Mouse (Mus musculus) C2C12 (cell line): ENCODE measurements around the gene Olfr1458. TPM values are rescaled to one million over a fixed set of nuclear protein-coding genes. Genes with fewer than 3 reads are reported as not detected.

Experiments
- H3K27me3 ChIP-seq: one replicate; pipeline ENCODE4 v1.6.1; 2011; ENCODE audit not compliant: control insufficient read depth, insufficient read depth, insufficient read length
- H3K36me3 ChIP-seq: one replicate; pipeline ENCODE4 v1.6.1; 2011; ENCODE audit not compliant: control insufficient read depth, insufficient read depth
- H3K4me3 ChIP-seq: one replicate; pipeline ENCODE4 v1.5.1; 2011; ENCODE audit warnings: mild to moderate bottlenecking, control low read depth; ENCODE audit not compliant: poor library complexity, insufficient read depth, severe bottlenecking
- H3K79me2 ChIP-seq: one replicate; pipeline ENCODE4 v1.6.1; 2011; ENCODE audit not compliant: control insufficient read depth, insufficient read depth
- H3K79me3 ChIP-seq: one replicate; pipeline ENCODE4 v1.6.1; 2011; ENCODE audit warnings: low read depth, control low read depth
- H3ac ChIP-seq: one replicate; pipeline ENCODE3; 2011; ENCODE audit warnings: low read depth; ENCODE audit not compliant: control insufficient read depth, insufficient read length
- CEBPB ChIP-seq: IDR thresholded peaks from one replicate; pipeline ENCODE4 v1.6.1; 2011; ENCODE audit warnings: low read depth, mild to moderate bottlenecking, control low read depth, moderate library complexity
- CTCF ChIP-seq: IDR thresholded peaks from one replicate; pipeline ENCODE4 v1.5.1; 2011; ENCODE audit not compliant: control insufficient read depth, insufficient read depth, insufficient read length
- FOSL1 ChIP-seq: IDR thresholded peaks from one replicate; pipeline ENCODE4 v1.8.0; 2011; ENCODE audit warnings: mild to moderate bottlenecking, low read length; ENCODE audit not compliant: poor library complexity, insufficient read depth, severe bottlenecking
- MAX ChIP-seq: IDR thresholded peaks from one replicate; pipeline ENCODE4 v1.6.1; 2011; ENCODE audit warnings: mild to moderate bottlenecking, control low read depth
- MYOD1 ChIP-seq: IDR thresholded peaks from one replicate; pipeline ENCODE4 v1.6.1; 2011; ENCODE audit warnings: low read depth; ENCODE audit not compliant: control insufficient read depth, insufficient read length
- MYOG ChIP-seq: IDR thresholded peaks from one replicate; pipeline ENCODE4 v1.6.1; 2011; ENCODE audit not compliant: control insufficient read depth, insufficient read length; ENCODE audit errors: extremely low read depth
- USF1 ChIP-seq: IDR thresholded peaks from one replicate; pipeline ENCODE4 v1.6.1; 2011; ENCODE audit warnings: low read depth, mild to moderate bottlenecking, control low read depth, moderate library complexity
- long read RNA-seq, 2 experiments: library from polyadenylated mRNA; unstranded; transcript quantifications; one replicate each; pipeline ENCODE4 v2.0.0; 2019 to 2020
- polyA plus RNA-seq: library from polyadenylated mRNA; unstranded; fragments of >200 nt; fragmentation: generic; extraction: Trizol; gene quantifications from one replicate; pipeline ENCODE4 v1.2.1, GENCODE M21; 2012; ENCODE audit warnings: missing spikeins

Olfr1458 gene
- polyA plus RNA-seq: not detected
- long read RNA-seq, experiment 1: 0 reads
- long read RNA-seq, experiment 2: 0 reads

DNA sequence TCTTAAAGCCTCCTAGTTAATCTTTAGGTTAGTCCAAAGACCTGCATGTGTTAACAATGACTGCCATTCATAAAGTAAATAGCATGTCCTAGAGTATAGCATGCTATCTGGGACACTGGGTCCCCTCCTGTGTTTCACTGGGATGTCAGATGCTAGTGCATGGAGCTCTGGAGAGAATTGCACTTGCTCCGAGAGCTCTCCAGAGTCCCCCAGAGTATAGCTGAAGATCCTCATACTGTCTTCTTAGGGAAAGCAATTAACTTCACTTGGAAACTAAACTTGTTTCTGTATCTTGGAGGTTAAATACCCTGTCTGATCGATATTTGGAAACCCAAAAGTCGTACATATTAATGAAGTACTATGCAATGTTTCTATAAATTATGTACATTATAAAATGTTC lies at the start of gene Olfr1458:
Olfr1458 (minus strand) TSS at position 101 of the 400 bp plus-strand sequence.
- Histone ChIP-seq H3K4me3 (no peak within 1 kb of the TSS), H3ac (no peak within 1 kb of the TSS), H3K79me3 (no peaks in the 10 kb centered on the region), H3K79me2 (no peaks in the 10 kb centered on the region), H3K27me3 (no peaks in the 10 kb centered on the region), H3K36me3 (no peaks in the 10 kb centered on the region)
- no peak for TF ChIP-seq USF1
- TF ChIP-seq MYOD1: no peak
- no peak for TF ChIP-seq MAX
- TF ChIP-seq CTCF: no peak
- no peak for TF ChIP-seq MYOG
- TF ChIP-seq CEBPB: no peak
- TF ChIP-seq FOSL1: no peak

DNA sequence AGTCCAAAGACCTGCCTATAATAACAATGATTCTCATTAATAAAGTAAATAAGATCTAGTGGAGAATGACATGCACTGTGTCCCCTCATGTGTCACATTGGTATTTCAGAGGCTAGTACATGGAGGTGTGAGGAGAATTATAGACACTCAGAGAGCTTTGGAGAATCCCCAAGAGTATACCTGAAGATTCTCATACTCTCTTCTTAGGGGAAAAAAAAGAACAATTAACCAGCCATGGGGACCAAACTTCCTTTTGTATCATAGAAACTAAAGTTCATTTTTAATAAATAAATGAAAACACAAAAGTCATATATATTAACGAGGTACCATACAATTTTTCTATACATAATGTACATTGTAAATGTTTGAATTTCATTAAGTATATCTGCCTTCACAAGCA lies 42.9 kb upstream of the Olfr1458 start, which contains the start of gene Olfr1459:
Olfr1459 (minus strand) TSS at position 101 of the 400 bp plus-strand sequence.
- no peak for TF ChIP-seq USF1
- no peak for TF ChIP-seq CEBPB
- TF ChIP-seq MAX: no peak
- TF ChIP-seq CTCF: no peak
- TF ChIP-seq FOSL1: no peak
- no peak for TF ChIP-seq MYOG
- no peak for TF ChIP-seq MYOD1
- Histone ChIP-seq H3K27me3 (no peaks in the 10 kb centered on the region), H3K79me2 (no peaks in the 10 kb centered on the region), H3K4me3 (no peak within 1 kb of the TSS), H3K36me3 (no peaks in the 10 kb centered on the region), H3K79me3 (no peaks in the 10 kb centered on the region), H3ac (no peak within 1 kb of the TSS)

DNA sequence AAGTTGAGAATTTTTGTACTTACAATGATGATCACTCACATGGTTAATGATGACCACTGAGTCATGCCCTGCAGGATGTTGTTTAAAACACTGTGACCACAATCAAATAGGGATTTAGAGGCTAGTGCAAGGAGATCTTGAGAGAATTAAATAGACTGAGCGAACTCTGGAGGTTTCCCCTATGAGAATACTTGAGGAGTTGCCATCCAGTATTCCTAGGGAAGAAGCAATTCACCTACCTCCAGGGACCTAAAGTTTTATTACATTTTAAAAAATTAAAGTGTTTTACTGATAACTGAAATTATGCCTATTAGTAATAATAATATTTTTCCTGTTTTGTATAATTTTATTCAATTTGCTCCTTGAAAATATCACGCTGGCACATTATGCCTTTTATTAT lies 8.8 kb downstream of the Olfr1458 start, which contains the start of gene Olfr1457:
Olfr1457 (minus strand) TSS at position 101 of the 400 bp plus-strand sequence.
- H3K4me3 ChIP-seq: no peak within 1 kb of the TSS
- no peaks in the 10 kb centered on the region for H3K27me3 ChIP-seq
- no peak for TF ChIP-seq CEBPB
- no peak for TF ChIP-seq MAX
- no peak within 1 kb of the TSS for H3ac ChIP-seq
- no peaks in the 10 kb centered on the region for H3K36me3 ChIP-seq
- H3K79me3 ChIP-seq: no peaks in the 10 kb centered on the region
- H3K79me2 ChIP-seq: no peaks in the 10 kb centered on the region

DNA sequence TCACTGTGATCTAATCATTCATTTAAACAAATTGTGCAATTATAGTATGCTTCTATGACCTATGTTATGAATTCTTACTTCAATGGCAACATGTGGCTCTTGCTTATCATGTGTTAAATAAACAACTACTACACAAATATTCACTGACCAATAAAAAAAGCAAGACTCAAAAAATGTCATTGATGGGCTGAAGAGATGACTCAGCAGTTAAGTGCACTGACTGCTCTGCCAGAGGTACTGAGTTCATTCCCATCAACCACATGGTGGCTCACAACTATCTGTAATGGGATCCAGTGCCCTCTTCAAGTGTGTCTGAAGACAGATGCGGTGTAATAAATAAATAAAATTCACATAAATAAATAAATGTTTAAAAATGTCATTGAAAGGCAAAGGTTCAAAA lies 12.7 kb downstream of the Olfr1458 start:
- TF ChIP-seq CTCF (no peak), CEBPB (no peak), USF1 (no peak), MAX (no peak), MYOD1 (no peak), FOSL1 (no peak), MYOG (no peak)
- Histone ChIP-seq H3K36me3 (no peaks in the 10 kb centered on the region), H3K79me2 (no peaks in the 10 kb centered on the region), H3K79me3 (no peaks in the 10 kb centered on the region), H3ac (no peak overlapping the region), H3K27me3 (no peaks in the 10 kb centered on the region), H3K4me3 (no peak overlapping the region)

DNA sequence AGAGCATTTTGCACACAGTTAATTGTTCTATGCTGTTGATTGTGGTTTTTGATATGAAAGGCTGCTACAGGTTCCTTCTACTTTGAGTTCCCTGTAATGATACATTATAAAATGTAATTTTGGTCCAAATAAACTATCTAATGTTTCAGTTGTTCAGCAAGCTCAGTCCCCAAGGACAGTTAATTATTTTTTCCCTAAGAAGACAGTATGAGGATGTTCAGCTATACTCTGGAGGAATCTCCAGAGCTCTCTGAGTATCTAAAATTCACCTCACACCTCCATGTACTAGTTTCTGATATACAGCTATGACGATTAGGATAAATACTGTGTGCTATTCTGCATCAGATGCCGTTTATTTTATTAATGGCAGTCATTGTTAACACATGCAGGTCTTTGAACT lies 46.3 kb downstream of the Olfr1458 start, which contains the start of gene Olfr1454:
Olfr1454 (plus strand) TSS at position 301 of the 400 bp plus-strand sequence.
- H3K4me3 ChIP-seq: no peak within 1 kb of the TSS
- no peaks in the 10 kb centered on the region for H3K79me3 ChIP-seq
- no peaks in the 10 kb centered on the region for H3K36me3 ChIP-seq
- H3K27me3 ChIP-seq: no peaks in the 10 kb centered on the region
- no peak within 1 kb of the TSS for H3ac ChIP-seq
- H3K79me2 ChIP-seq: no peaks in the 10 kb centered on the region
- TF ChIP-seq FOSL1 (no peak), CTCF (no peak), MYOD1 (no peak), USF1 (no peak), MYOG (no peak), CEBPB (no peak), MAX (no peak)

Other genes starting within 250 kb of the Olfr1458 start
- gene Olfr1444, start 249.5 kb downstream of the Olfr1458 start, polyA plus RNA-seq: not detected
- gene Olfr1445, start 222.9 kb downstream of the Olfr1458 start, polyA plus RNA-seq: not detected
- not detected for gene Olfr1446, start 213.3 kb downstream of the Olfr1458 start, polyA plus RNA-seq
- not detected for gene Olfr1447, start 203.0 kb downstream of the Olfr1458 start, polyA plus RNA-seq
- gene Olfr1448, start 182.4 kb downstream of the Olfr1458 start, polyA plus RNA-seq: not detected
- not detected for gene Olfr1449, start 175.9 kb downstream of the Olfr1458 start, polyA plus RNA-seq
- gene Olfr1450, start 156.5 kb downstream of the Olfr1458 start, polyA plus RNA-seq: not detected
- gene Olfr1451, start 111.8 kb downstream of the Olfr1458 start, polyA plus RNA-seq: not detected
- gene Olfr1453, start 78.4 kb downstream of the Olfr1458 start, polyA plus RNA-seq: not detected
- gene Olfr1454, start 46.2 kb downstream of the Olfr1458 start, polyA plus RNA-seq: not detected
- not detected for gene Olfr1457, start 8.9 kb downstream of the Olfr1458 start, polyA plus RNA-seq
- gene Olfr1459, start 42.8 kb upstream of the Olfr1458 start, polyA plus RNA-seq: 0.01 TPM
- gene Olfr1461, start 56.2 kb upstream of the Olfr1458 start, polyA plus RNA-seq: not detected
- not detected for gene Olfr1462, start 79.0 kb upstream of the Olfr1458 start, polyA plus RNA-seq
- not detected for gene Olfr1463, start 124.6 kb upstream of the Olfr1458 start, polyA plus RNA-seq
- gene Olfr1465, start 208.8 kb upstream of the Olfr1458 start, polyA plus RNA-seq: not detected
- not detected for gene Olfr1466, start 232.1 kb upstream of the Olfr1458 start, polyA plus RNA-seq